Mouse (Mus musculus) small intestine, adult 2 months (tissue): Measurements from ENCODE around the gene Brf1. TPM values are rescaled to one million over a fixed set of nuclear protein-coding genes. Genes with fewer than 3 reads are reported as not detected.

Experiments used
- H3K27ac ChIP-seq: fragments of 200-500 bp; 2 replicates; pipeline ENCODE4 v1.5.1; 2012; ENCODE audit warnings: low read depth, low read length, control low read depth, inconsistent platforms; ENCODE audit not compliant: insufficient read depth
- H3K27me3 ChIP-seq: fragments of 200-500 bp; 2 replicates; pipeline ENCODE4 v1.6.1; 2012; ENCODE audit warnings: mild to moderate bottlenecking, moderate library complexity, low read length, inconsistent platforms; ENCODE audit not compliant: control insufficient read depth, insufficient read depth
- H3K36me3 ChIP-seq: fragments of 200-500 bp; 2 replicates; pipeline ENCODE4 v1.6.1; 2012; ENCODE audit warnings: mild to moderate bottlenecking, low read length, control low read depth, inconsistent platforms; ENCODE audit not compliant: control insufficient read depth, insufficient read depth
- H3K4me1 ChIP-seq: fragments of 200-500 bp; 2 replicates; pipeline ENCODE4 v1.6.1; 2012; ENCODE audit warnings: low read length, inconsistent platforms, mixed read lengths; ENCODE audit not compliant: control insufficient read depth, insufficient read depth, insufficient read length
- H3K4me3 ChIP-seq: fragments of 200-500 bp; 2 replicates; pipeline ENCODE4 v1.5.1; 2012; ENCODE audit warnings: low read depth, mild to moderate bottlenecking, control low read depth, inconsistent platforms, low read length, moderate library complexity
- CTCF ChIP-seq: fragments of 200-500 bp; IDR thresholded peaks from 2 replicates; pipeline ENCODE4 v1.5.1; 2012; ENCODE audit warnings: low read depth, mild to moderate bottlenecking, control low read depth, inconsistent platforms, low read length, moderate library complexity, mixed read lengths; ENCODE audit not compliant: insufficient replicate concordance, insufficient read length; ENCODE audit errors: extremely low read depth
- POLR2A ChIP-seq: fragments of 200-500 bp; IDR thresholded peaks from 2 replicates; pipeline ENCODE4 v1.6.1; 2012; ENCODE audit warnings: low read depth, mild to moderate bottlenecking, control low read depth, inconsistent platforms, low read length, moderate library complexity
- WGBS: fragments of 180-500 bp; shearing (Covaris S2); methylation state at CpG from one replicate; pipeline ENCODE4 v1.1.7; 2018; 5-methylcytosine and 5-hydroxymethylcytosine counted together
- polyA plus RNA-seq: library from polyadenylated mRNA; depleted of rRNA; stranded (reverse); fragments of >200 nt; gene quantifications from 2 replicates; pipeline ENCODE4 v1.2.3, GENCODE M21; 2012

Brf1 gene
- polyA plus RNA-seq, 1 experiment = 95.6 TPM

GRCm38 (mm10) chr12:112977156-112977555, 23.3 kb downstream of the Brf1 start:
- WGBS = 33% methylated on average over 12 of the region's 12 CpGs
- Histone ChIP-seq H3K4me1 (peaks cover 7% of the 10 kb centered on the region), H3K4me3 (peak overlapping the region; percentile 78), H3K27me3 (no peaks in the 10 kb centered on the region), H3K36me3 (peaks cover 29% of the 10 kb centered on the region), H3K27ac (peak overlapping the region; percentile 76)
- TF ChIP-seq POLR2A (no peak), CTCF (no peak)

- under 1% methylated on average over 80 of the region's 80 CpGs for WGBS
- peaks cover 30% of the 10 kb centered on the region for H3K36me3 ChIP-seq
- peak; percentile 60 for TF ChIP-seq POLR2A
- peak; percentile 52 for TF ChIP-seq CTCF
- peaks cover 7% of the 10 kb centered on the region for H3K4me1 ChIP-seq
- peak within 1 kb of the TSS; percentile 76 for H3K27ac ChIP-seq
- peak within 1 kb of the TSS; percentile 78 for H3K4me3 ChIP-seq
- no peaks in the 10 kb centered on the region for H3K27me3 ChIP-seq
Measured at GRCm38 (mm10) chr12:112976371-112977073, 24.0 kb downstream of the Brf1 start, which contains the start of gene Btbd6. Btbd6 (plus strand) TSS chr12:112976482.

GRCm38 (mm10) chr12:112974736-112975135, 25.8 kb downstream of the Brf1 start:
- TF ChIP-seq CTCF (no peak), POLR2A (no peak)
- H3K36me3 ChIP-seq = peaks cover 38% of the 10 kb centered on the region
- H3K27me3 ChIP-seq = no peaks in the 10 kb centered on the region
- H3K4me3 ChIP-seq = no peak overlapping the region
- 87% methylated on average over 9 of the region's 9 CpGs for WGBS
- H3K4me1 ChIP-seq = peaks cover 7% of the 10 kb centered on the region
- H3K27ac ChIP-seq = no peak overlapping the region

GRCm38 (mm10) chr12:112969616-112970015, 30.9 kb downstream of the Brf1 start:
- no peak overlapping the region for H3K27ac ChIP-seq
- peaks cover 68% of the 10 kb centered on the region for H3K36me3 ChIP-seq
- 92% methylated on average over 6 of the region's 6 CpGs for WGBS
- H3K4me1 ChIP-seq = no peaks in the 10 kb centered on the region
- H3K27me3 ChIP-seq = no peaks in the 10 kb centered on the region
- TF ChIP-seq CTCF (no peak), POLR2A (no peak)
- no peak overlapping the region for H3K4me3 ChIP-seq

GRCm38 (mm10) chr12:112968943-112969342, 31.6 kb downstream of the Brf1 start:
- no peak for TF ChIP-seq CTCF
- TF ChIP-seq POLR2A = no peak
- H3K36me3 ChIP-seq = peaks cover 75% of the 10 kb centered on the region
- WGBS = 89% methylated on average over 8 of the region's 8 CpGs
- H3K4me1 ChIP-seq = no peaks in the 10 kb centered on the region
- H3K4me3 ChIP-seq = no peak overlapping the region
- no peaks in the 10 kb centered on the region for H3K27me3 ChIP-seq
- H3K27ac ChIP-seq = no peak overlapping the region

- Histone ChIP-seq H3K27me3 (no peaks in the 10 kb centered on the region), H3K4me3 (no peak overlapping the region), H3K4me1 (no peaks in the 10 kb centered on the region), H3K27ac (no peak overlapping the region), H3K36me3 (peaks cover 89% of the 10 kb centered on the region)
- TF ChIP-seq CTCF (no peak), POLR2A (no peak)
- 94% methylated on average over 13 of the region's 13 CpGs for WGBS
Measured at GRCm38 (mm10) chr12:112965783-112966182, 34.7 kb downstream of the Brf1 start.

GRCm38 (mm10) chr12:112961872-112962271, 38.6 kb downstream of the Brf1 start:
- no peaks in the 10 kb centered on the region for H3K27me3 ChIP-seq
- no peaks in the 10 kb centered on the region for H3K4me1 ChIP-seq
- 80% methylated on average over 5 of the region's 5 CpGs for WGBS
- TF ChIP-seq CTCF (no peak), POLR2A (no peak)
- H3K36me3 ChIP-seq = peaks cover 63% of the 10 kb centered on the region
- H3K4me3 ChIP-seq = no peak overlapping the region
- no peak overlapping the region for H3K27ac ChIP-seq
